Mouse (Mus musculus) E14TG2a.4 (cell line): ENCODE measurements around the gene Rhot2.

Experiments used
- CTCF ChIP-seq: conservative IDR thresholded peaks from 2 replicates; pipeline ENCODE4 v1.5.1; 2014; ENCODE audit warnings: low read length
- NANOG ChIP-seq: IDR thresholded peaks from 2 replicates; pipeline ENCODE4 v1.6.1; 2014; ENCODE audit warnings: borderline replicate concordance, low read length, mixed read lengths
- POU5F1 ChIP-seq: IDR thresholded peaks from 2 replicates; pipeline ENCODE4 v1.6.1; 2014; ENCODE audit warnings: low read length, borderline replicate concordance

DNA sequence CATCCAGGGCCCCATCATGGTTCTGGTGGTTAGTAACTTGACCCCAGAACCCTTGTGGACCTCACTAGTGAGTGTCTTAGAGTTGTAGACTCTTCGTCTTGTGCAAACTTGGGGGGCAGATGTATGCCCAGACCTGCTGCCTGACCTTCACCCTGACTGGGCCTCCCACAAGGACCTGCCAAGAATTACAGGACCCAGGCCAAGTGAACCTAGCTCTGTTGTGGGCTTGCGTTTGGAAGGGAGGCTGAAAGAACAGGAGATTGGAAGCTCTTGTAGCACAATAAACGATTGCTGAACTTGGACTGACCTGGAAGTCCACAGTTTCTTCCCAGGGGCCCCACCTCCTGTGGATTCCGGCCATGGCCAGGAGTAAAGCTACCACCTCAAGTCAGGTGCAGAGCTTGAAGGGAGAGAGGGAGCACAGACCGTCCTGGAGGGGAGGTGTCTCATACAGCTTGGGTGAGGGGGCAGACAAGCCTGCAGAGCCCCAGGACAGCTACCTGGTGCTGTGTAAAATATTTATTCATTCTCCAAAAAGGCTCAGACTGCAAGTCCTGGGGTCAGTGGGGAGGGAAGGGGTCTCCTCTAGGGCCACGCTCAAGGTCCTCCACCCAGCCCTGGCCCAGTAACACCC, 10.6 kb downstream of the Rhot2 start:
- no peak for TF ChIP-seq CTCF
- TF ChIP-seq POU5F1, result no peak
- no peak for TF ChIP-seq NANOG
